In the genomic region with DNA sequence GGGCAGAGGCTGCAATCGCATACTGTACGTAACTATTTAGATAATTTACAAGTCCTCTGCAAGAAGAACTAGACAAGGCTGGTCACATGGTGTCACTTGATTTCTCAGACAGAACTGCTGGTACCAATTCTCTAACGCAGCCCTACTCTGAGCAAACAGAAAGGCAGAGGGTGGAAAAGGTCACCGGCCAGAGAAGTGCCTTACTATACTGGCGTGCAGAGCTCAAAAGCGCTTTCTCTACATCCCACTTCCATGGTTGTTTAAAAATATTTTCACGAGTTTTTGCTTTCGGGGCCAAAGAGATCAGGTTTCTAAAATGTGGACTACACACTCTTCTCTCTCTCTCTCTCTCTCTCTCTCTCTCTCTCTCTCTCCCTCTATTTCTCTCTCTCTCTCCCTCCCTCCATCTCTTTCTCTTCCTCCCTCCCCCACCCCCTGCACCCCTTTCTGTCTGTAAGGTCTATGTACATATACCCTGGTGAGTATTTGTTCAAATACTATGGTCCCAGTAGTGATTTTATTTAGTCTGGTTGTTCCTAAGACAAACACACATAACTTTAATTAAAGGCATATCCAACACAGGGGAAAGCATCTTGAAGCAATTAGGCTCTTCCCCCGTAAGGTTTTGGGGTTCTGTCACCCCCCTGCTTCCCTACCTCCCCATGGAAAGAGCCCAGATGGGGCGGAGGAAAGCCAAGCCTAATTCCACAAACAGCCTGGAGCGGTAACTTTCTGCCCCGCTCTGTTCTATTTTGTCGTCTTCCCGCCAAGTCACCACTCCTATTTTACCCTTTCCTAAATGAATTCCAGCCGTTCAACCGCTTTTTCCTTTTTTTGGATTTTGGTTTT, we compare ENCODE assay signal across 15 mouse cellular contexts.
DNase-seq lines count a peak whose midpoint lies in the region; ATAC-seq and TF ChIP-seq lines count a peak whose summit lies in the region.
"Had no signal": no experiment of that assay in that cellular context is flagged by ENCODE, and none has a peak within 500 bp of the region (broad histone marks: within the 10 kb centered on the region; RNA-seq: fewer than 3 reads in every experiment).

No protein-coding gene starts in this region.

- peak overlapping the region; percentile 11; the same call in 1 of the 2 replicates for H3K4me3 ChIP-seq in gastrocnemius, adult 2 months
- H3K4me3 ChIP-seq in lung, embryonic 16.5 days (ENCODE audit: low read length) = no peak overlapping the region
- H3K4me3 ChIP-seq: erythroblast, embryonic 14.5 days; neural tube, embryonic 12.5 days had no signal

- no peak overlapping the region for H3K9ac ChIP-seq in lung, embryonic 16.5 days (ENCODE audit: low read length)
- H3K9ac ChIP-seq: neural tube, embryonic 12.5 days had no signal

- H3K9me3 ChIP-seq in lung, embryonic 16.5 days (ENCODE audit: control insufficient read depth, low read length) = no peaks in the 10 kb centered on the region; the same call in 1 of the 2 replicates
- H3K9me3 ChIP-seq: neural tube, embryonic 12.5 days had no signal

- intact Hi-C loops in gastrocnemius, adult 2 months (cut with DNase I) = no loop called here

- peak overlapping the region; percentile 58 for H3K27ac ChIP-seq in gastrocnemius, adult 2 months
- H3K27ac ChIP-seq in lung, embryonic 16.5 days (ENCODE audit: low read length) = peak overlapping the region; percentile 28
- H3K27ac ChIP-seq: hindbrain, postnatal 0 days; neural tube, embryonic 12.5 days had no signal

- no peaks in the 10 kb centered on the region for H3K27me3 ChIP-seq in lung, embryonic 16.5 days (ENCODE audit: control insufficient read depth, insufficient read depth, low read depth, low read length)
- H3K27me3 ChIP-seq: neural tube, embryonic 12.5 days had no signal

- H3K4me1 ChIP-seq in lung, embryonic 16.5 days (replicated peaks; ENCODE audit: control insufficient read depth, insufficient read depth, low read length) = 0 out of 2 replicates have a peak, but pooled peaks cover 11% of the 10 kb centered on the region
- H3K4me1 ChIP-seq: neural tube, embryonic 12.5 days had no signal

- WGBS in lung, embryonic 16.5 days = 46% methylated on average over 16 of the region's 16 CpGs

- no peak for TF ChIP-seq CTCF in gastrocnemius, adult 2 months (IDR thresholded peaks at IDR 0.05)

- H3K4me2 ChIP-seq in lung, embryonic 16.5 days (ENCODE audit: low read depth, low read length) = no peak overlapping the region
- H3K4me2 ChIP-seq: neural tube, embryonic 12.5 days had no signal

- peaks cover 7% of the 10 kb centered on the region; the same call in 1 of the 2 replicates for H3K36me3 ChIP-seq in lung, embryonic 16.5 days (ENCODE audit: control insufficient read depth, insufficient read depth, low read length)

- peak; percentile 60 for DNase-seq in gastrocnemius, adult 2 months
- DNase-seq in gastrocnemius, postnatal 25 days = no peak
- DNase-seq in lung, postnatal 25 days (ENCODE audit: low spot score) = no peak
- DNase-seq in forelimb bud, embryonic 11.5 days (ENCODE audit: low read depth, low spot score) = peak; percentile 78
- DNase-seq in left cerebral cortex, adult 18-20 months (ENCODE audit: low spot score in 2 of 2) = no peak
- no peak for DNase-seq in layer of hippocampus, postnatal 25 days (ENCODE audit: extremely low spot score in 1 of 2, low spot score in 1 of 2)
- DNase-seq in cerebellum, postnatal 36 days = no peak
- DNase-seq: adrenal gland, postnatal 14 days; B cell, adult 2 months; cerebellum, adult 9-11 months; thymus, postnatal 36 days had no signal

- peak; percentile 52; the same call in 1 of the 2 replicates for ATAC-seq in lung, embryonic 16.5 days (ENCODE audit: low read depth)
- ATAC-seq: hindbrain, postnatal 0 days had no signal

Comparison
In these comparisons a context has a peak if more than half of its experiments do, and no peak if none do; other contexts are left out.
1. DNase-seq: peak in gastrocnemius, adult 2 months (single experiment) and forelimb bud, embryonic 11.5 days (single experiment); none in gastrocnemius, postnatal 25 days (single experiment), lung, postnatal 25 days (single experiment), left cerebral cortex, adult 18-20 months (0 of 2), layer of hippocampus, postnatal 25 days (0 of 2) and cerebellum, postnatal 36 days (0 of 2).